Mouse (Mus musculus): ENCODE measurements at regions not wholly inside any gene's neighbourhood (a gene's known extent, or its start where the extent isn't known, plus 50 kb on each side); places are given as distances from the start of the nearest gene placed in this dataset.
"Not testable (repeated sequence)": the region's sequence is repeated elsewhere in the genome, so short reads cannot be mapped to it uniquely, and the experiment has no call there.

DNA sequence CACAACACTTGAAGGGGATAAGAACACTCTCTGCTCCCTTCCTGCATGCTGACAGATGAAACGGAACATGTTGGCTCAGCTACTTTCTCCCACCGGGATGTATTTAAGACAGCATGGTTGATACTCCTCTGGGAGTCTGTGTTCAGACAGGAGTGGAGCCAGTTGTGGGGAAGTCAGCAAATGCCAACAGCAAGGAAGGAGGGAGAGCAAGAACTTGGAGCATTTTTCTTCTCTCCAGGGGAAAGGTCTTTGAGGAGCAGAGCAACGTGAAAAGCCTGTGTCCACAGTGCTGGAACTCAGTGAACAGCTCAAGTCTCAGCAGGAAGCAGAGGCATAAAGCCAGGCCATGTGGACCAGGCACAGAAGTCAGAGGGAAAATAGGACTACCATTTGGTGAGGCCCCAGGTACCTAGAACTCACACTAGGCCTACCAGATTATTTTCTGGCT is 188.8 kb upstream of the Dmac1 start:
- no peak for ATAC-seq (replicated peaks; ENCODE audit: low FRiP score)
- Histone ChIP-seq H3K4me2 (no peak overlapping the region), H3K9ac (no peak overlapping the region), H3K4me3 (replicated peaks) (no peak overlapping the region), H3K4me1 (no peaks in the 10 kb centered on the region), H3K27ac (no peak overlapping the region), H3K36me3 (no peaks in the 10 kb centered on the region), H3K9me3 (replicated peaks) (no peaks in the 10 kb centered on the region), H3K27me3 (no peaks in the 10 kb centered on the region)
- 55% methylated on average over 3 of the region's 3 CpGs for WGBS

DNA sequence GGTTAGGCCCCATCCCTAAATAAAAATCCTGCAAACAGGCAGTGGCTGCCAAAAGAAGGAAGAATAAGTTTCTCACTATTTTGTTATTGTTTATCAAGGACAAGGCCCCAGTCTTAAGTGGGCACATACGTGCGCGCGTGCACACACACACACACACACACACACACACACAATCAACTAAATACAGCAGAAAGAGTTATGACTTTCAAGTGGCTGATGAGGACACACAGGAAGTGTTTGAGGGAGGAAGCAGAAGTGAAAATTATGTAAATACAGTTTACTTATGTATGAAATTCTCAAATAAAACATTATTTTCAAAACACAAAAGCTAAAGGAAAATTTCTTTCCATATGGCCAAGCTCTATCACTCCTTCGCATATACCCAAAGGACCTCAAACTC is 185.5 kb upstream of the Dmac1 start:
- H3K27ac ChIP-seq: no peak overlapping the region
- no peak overlapping the region for H3K4me3 ChIP-seq (replicated peaks)
- no peak overlapping the region for H3K9ac ChIP-seq
- ATAC-seq (replicated peaks; ENCODE audit: low FRiP score): no peak
- no peaks in the 10 kb centered on the region for H3K27me3 ChIP-seq
- H3K9me3 ChIP-seq (replicated peaks): no peaks in the 10 kb centered on the region
- 92% methylated on average over 5 of the region's 5 CpGs for WGBS
- H3K36me3 ChIP-seq: no peaks in the 10 kb centered on the region
- H3K4me1 ChIP-seq: no peaks in the 10 kb centered on the region
- H3K4me2 ChIP-seq: no peak overlapping the region

DNA sequence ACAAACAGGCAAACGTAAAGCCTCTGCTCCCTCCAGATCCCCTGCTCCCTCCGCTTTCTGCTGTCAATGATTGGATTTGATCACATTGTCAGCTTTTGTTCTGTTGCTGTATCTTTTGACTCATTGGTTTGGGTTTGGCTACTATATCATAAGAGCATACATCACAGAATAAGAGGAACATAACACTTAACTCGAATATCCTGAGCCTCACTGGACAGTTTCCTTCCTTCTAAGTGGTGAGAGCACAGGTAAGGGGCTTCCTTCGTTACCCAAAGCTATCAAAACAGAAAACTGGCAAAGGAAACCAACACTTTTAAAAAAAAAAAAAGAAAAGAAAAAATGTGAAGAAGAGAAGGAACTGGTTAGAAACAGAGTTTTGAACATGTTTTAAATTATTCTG is 171.4 kb upstream of the Dmac1 start:
- Histone ChIP-seq H3K4me2 (no peak overlapping the region), H3K4me3 (replicated peaks) (no peak overlapping the region), H3K9ac (no peak overlapping the region), H3K9me3 (replicated peaks) (no peaks in the 10 kb centered on the region), H3K27ac (no peak overlapping the region), H3K36me3 (no peaks in the 10 kb centered on the region), H3K4me1 (no peaks in the 10 kb centered on the region), H3K27me3 (no peaks in the 10 kb centered on the region)
- no peak for ATAC-seq (replicated peaks; ENCODE audit: low FRiP score)
- whole genome bisulfite sequencing: 69% methylated on average over 4 of the region's 4 CpGs

- Histone ChIP-seq H3K9me3 (replicated peaks) (no peaks in the 10 kb centered on the region), H3K9ac (no peak overlapping the region), H3K4me3 (replicated peaks) (no peak overlapping the region), H3K4me1 (no peaks in the 10 kb centered on the region), H3K27me3 (no peaks in the 10 kb centered on the region), H3K36me3 (no peaks in the 10 kb centered on the region), H3K4me2 (no peak overlapping the region), H3K27ac (no peak overlapping the region)
- ATAC-seq (replicated peaks; ENCODE audit: low FRiP score): no peak
Measured at GRCm38 (mm10) chr4:75423296-75423695, 145.2 kb upstream of the Dmac1 start.

DNA sequence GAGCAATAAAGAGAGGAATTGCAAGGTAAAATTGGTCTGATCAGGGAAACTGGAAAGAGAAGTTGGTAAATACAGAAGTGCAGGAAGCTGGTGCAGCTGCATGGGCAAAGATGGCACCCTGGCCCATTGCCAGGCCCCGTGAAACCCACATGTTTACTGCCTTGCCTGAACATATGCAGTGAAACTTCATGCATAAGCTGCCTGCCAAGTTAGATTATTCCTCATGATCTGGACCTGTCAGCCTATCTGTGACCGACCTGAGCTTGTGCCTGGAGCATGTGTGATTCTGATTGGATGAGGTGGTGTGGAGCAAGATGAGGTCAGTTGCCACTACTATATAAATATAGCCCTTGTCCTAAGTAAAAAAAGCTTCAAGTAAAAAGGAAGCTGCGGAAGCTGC is 122.6 kb upstream of the Dmac1 start:
- H3K4me1 ChIP-seq; ATAC-seq (replicated peaks; ENCODE audit: low FRiP score); H3K9ac ChIP-seq; H3K27me3 ChIP-seq; H3K4me3 ChIP-seq (replicated peaks); H3K27ac ChIP-seq; H3K9me3 ChIP-seq (replicated peaks); H3K36me3 ChIP-seq; H3K4me2 ChIP-seq: not testable (repeated sequence)
- 90% methylated on average over 3 of the region's 3 CpGs for WGBS

- H3K36me3 ChIP-seq: no peaks in the 10 kb centered on the region
- H3K4me3 ChIP-seq (replicated peaks): no peak overlapping the region
- H3K4me2 ChIP-seq: no peak overlapping the region
- no peak overlapping the region for H3K27ac ChIP-seq
- no peaks in the 10 kb centered on the region for H3K4me1 ChIP-seq
- H3K9ac ChIP-seq: no peak overlapping the region
- no peak for ATAC-seq (replicated peaks; ENCODE audit: low FRiP score)
- no peaks in the 10 kb centered on the region for H3K9me3 ChIP-seq (replicated peaks)
- no peaks in the 10 kb centered on the region for H3K27me3 ChIP-seq
Measured at GRCm38 (mm10) chr4:75394992-75395391, 116.9 kb upstream of the Dmac1 start.

- H3K36me3 ChIP-seq: no peaks in the 10 kb centered on the region
- H3K4me3 ChIP-seq (replicated peaks): no peak overlapping the region
- no peaks in the 10 kb centered on the region for H3K27me3 ChIP-seq
- 76% methylated on average over 2 of the region's 2 CpGs for WGBS
- H3K9ac ChIP-seq: no peak overlapping the region
- ATAC-seq (replicated peaks; ENCODE audit: low FRiP score): no peak
- no peak overlapping the region for H3K27ac ChIP-seq
- H3K4me1 ChIP-seq: no peaks in the 10 kb centered on the region
- H3K9me3 ChIP-seq (replicated peaks): no peaks in the 10 kb centered on the region
- no peak overlapping the region for H3K4me2 ChIP-seq
Measured at GRCm38 (mm10) chr4:75394264-75394663, 116.2 kb upstream of the Dmac1 start.

DNA sequence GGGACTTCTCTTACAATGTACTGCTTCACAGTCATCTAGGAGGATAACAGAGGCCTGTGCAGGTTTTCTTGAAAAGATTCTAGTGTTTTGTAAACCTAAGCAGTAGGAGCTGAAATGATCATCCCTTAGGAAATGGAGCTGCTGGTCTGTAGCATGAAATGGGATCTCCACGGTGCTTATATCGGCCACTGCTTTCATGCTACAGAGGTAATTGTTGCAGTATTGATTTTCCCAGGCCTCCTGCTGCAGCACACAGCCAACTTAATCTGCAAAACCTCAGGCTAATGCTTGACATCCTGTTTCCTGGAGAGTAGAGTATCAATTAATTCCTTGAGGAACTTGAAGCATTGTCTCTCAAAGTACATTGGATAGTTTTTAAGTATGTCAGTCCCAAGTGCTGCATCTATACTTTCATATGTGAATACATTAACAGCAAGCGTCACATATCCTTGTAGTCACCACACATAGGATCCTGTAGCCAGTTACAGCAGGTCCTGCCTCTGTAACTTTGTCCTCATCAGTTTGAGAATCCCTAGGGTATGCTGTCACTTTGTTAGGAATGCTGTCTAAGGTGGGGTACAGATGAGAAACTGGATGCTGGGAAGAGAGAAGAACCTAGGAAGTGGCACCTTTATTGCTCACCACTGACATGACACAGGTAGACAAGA is 108.3 kb upstream of the Dmac1 start:
- H3K4me2 ChIP-seq: no peak overlapping the region
- no peak overlapping the region for H3K27ac ChIP-seq
- no peaks in the 10 kb centered on the region for H3K27me3 ChIP-seq
- no peaks in the 10 kb centered on the region for H3K4me1 ChIP-seq
- no peaks in the 10 kb centered on the region for H3K9me3 ChIP-seq (replicated peaks)
- WGBS: 72% methylated on average over 3 of the region's 3 CpGs
- H3K4me3 ChIP-seq (replicated peaks): no peak overlapping the region
- no peak overlapping the region for H3K9ac ChIP-seq
- no peak for ATAC-seq (replicated peaks; ENCODE audit: low FRiP score)
- H3K36me3 ChIP-seq: no peaks in the 10 kb centered on the region

- Histone ChIP-seq H3K27me3 (no peaks in the 10 kb centered on the region), H3K9ac (no peak overlapping the region), H3K4me3 (replicated peaks) (no peak overlapping the region), H3K36me3 (no peaks in the 10 kb centered on the region), H3K4me1 (no peaks in the 10 kb centered on the region), H3K9me3 (replicated peaks) (no peaks in the 10 kb centered on the region), H3K4me2 (no peak overlapping the region), H3K27ac (no peak overlapping the region)
- WGBS: 85% methylated on average over 2 of the region's 2 CpGs
- no peak for ATAC-seq (replicated peaks; ENCODE audit: low FRiP score)
Measured at GRCm38 (mm10) chr4:75359496-75359895, 81.4 kb upstream of the Dmac1 start.

DNA sequence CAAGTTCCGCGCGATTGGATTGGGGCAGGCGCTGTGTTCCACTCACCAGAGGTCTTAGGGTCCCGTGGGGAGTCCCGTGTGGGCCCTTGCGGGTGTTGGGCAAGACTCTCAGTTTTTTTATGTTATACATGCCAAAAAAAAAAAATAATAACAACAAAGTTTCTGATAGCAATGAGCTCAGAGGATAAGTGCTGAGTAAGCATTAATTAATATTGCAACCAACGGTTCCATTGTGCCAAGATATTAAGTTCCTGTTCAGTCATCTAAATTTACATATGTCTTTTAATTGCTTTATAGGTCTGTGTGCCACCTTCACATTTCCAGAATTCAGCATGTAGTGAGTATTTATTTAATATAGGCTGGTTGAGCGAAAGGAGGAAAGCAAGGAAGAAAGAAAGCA is 77.5 kb upstream of the Dmac1 start:
- H3K9me3 ChIP-seq (replicated peaks): no peaks in the 10 kb centered on the region
- no peak for ATAC-seq (replicated peaks; ENCODE audit: low FRiP score)

DNA sequence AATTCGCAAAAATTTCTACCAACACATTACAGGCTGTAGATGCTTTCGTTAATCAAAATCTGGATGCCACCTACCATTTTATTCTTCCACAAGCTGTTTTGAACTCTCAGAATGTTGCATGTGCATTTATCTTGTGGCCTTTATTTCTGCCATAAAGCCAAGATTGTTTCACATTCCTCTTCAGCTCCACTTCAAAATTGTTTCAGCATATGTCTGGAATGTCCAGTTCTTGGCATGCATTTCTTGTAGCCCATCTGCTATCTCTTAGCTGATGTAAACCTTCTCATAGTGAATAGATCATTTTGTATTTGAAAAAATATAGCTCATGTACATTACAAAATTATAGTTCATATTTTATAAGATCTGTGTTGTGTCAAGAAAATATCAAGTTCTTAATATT is 56.4 kb upstream of the Dmac1 start:
- no peak for ATAC-seq (replicated peaks; ENCODE audit: low FRiP score)
- no peak overlapping the region for H3K4me3 ChIP-seq (replicated peaks)
- H3K27me3 ChIP-seq: no peaks in the 10 kb centered on the region
- H3K9ac ChIP-seq: no peak overlapping the region
- no peaks in the 10 kb centered on the region for H3K4me1 ChIP-seq
- 84% methylated on average over 2 of the region's 2 CpGs for WGBS
- no peaks in the 10 kb centered on the region for H3K36me3 ChIP-seq
- H3K9me3 ChIP-seq (replicated peaks): no peaks in the 10 kb centered on the region
- H3K4me2 ChIP-seq: no peak overlapping the region
- no peak overlapping the region for H3K27ac ChIP-seq

More for the DNA sequence above, 77.5 kb upstream of the Dmac1 start:
- H3K27me3 ChIP-seq: no peaks in the 10 kb centered on the region
- no peak overlapping the region for H3K4me2 ChIP-seq
- no peaks in the 10 kb centered on the region for H3K4me1 ChIP-seq
- 95% methylated on average over 9 of the region's 9 CpGs for WGBS
- H3K36me3 ChIP-seq: no peaks in the 10 kb centered on the region
- H3K9ac ChIP-seq: no peak overlapping the region
- no peak overlapping the region for H3K4me3 ChIP-seq (replicated peaks)
- no peak overlapping the region for H3K27ac ChIP-seq

DNA sequence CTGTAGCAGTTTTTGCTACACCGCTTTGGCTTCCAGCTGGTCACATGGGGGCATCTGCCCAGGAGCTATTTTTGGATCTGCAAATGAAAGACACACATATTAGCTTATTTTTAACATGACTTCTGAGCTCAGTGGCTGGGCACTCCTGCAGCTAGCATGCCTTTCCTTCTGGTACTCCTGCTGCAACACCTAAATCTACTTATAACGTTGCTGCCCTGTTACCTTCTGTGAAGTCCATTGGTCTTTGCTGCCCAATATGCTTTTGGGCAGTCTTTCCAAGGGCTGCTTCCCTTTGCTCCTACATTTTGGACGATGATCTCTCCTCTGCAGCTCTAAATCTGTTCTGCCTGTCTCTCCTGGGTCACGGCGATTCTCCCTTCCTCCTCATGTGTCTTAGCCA is 54.7 kb upstream of the Dmac1 start:
- H3K4me1 ChIP-seq: no peaks in the 10 kb centered on the region
- no peaks in the 10 kb centered on the region for H3K36me3 ChIP-seq
- no peaks in the 10 kb centered on the region for H3K27me3 ChIP-seq
- no peak for ATAC-seq (replicated peaks; ENCODE audit: low FRiP score)
- no peak overlapping the region for H3K4me2 ChIP-seq
- no peak overlapping the region for H3K9ac ChIP-seq
- H3K9me3 ChIP-seq (replicated peaks): no peaks in the 10 kb centered on the region
- 74% methylated on average over 5 of the region's 5 CpGs for whole genome bisulfite sequencing
- no peak overlapping the region for H3K27ac ChIP-seq
- H3K4me3 ChIP-seq (replicated peaks): no peak overlapping the region

DNA sequence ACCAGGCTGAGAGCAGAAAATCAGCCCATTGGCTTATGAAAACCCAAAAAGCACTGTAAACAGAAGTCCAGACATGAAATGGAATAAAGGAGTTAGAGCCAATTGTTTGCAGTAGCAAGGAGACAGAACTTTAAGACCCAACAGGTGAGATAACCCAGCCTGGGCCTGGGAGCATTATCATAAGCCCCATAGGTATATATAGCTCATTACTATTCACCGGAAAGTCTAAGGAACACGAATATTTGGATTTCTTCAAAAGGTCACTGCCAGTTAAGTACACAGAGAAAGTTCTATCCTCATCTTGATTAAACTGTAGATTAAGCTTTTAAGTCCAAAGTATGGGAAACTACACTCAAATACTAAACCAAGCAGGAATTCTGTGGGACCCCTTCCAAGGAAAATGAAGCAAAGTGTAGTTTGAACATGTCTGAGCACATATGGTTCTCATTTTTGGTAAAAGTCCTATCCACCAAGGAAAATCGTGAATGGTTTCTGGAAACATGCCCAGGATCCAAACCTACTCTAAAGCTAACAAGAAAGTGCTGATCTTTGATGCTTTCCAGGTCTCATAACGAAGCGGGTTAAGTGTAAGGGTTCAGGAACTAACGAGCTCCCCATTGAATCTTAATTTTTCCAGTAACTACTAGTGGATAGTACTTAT is 51.5 kb upstream of the Dmac1 start:
- Histone ChIP-seq H3K4me3 (replicated peaks) (no peak overlapping the region), H3K36me3 (no peaks in the 10 kb centered on the region), H3K27me3 (no peaks in the 10 kb centered on the region), H3K27ac (peak overlapping the region; percentile 56; the same call in 1 of the 2 replicates), H3K9me3 (replicated peaks) (no peaks in the 10 kb centered on the region), H3K4me2 (no peak overlapping the region), H3K9ac (no peak overlapping the region), H3K4me1 (no peaks in the 10 kb centered on the region)
- WGBS: 61% methylated on average over 6 of the region's 6 CpGs
- ATAC-seq (replicated peaks; ENCODE audit: low FRiP score): 0 out of 2 replicates have a peak, but pooled peaks have one; percentile 29
